Mouse (Mus musculus) heart, postnatal 0 days (tissue): ENCODE measurements around the gene Slc4a1.
"Not testable (repeated sequence)": the region's sequence is repeated elsewhere in the genome, so short reads cannot be mapped to it uniquely, and the experiment has no call there.

Experiments used
- CTCF ChIP-seq: IDR thresholded peaks from 2 replicates; pipeline ENCODE4 v1.5.1; 2016; ENCODE audit warnings: antibody characterized with exemption, control low read depth, low read depth
- EP300 ChIP-seq: IDR thresholded peaks from 2 replicates; pipeline ENCODE4 v1.6.1; 2016; ENCODE audit warnings: antibody characterized with exemption, low read depth

- not testable (repeated sequence) for TF ChIP-seq CTCF, EP300
These were observed 23.4 kb upstream of the Slc4a1 start for GRCm38 (mm10) chr11:102389436-102389835.
